Mouse (Mus musculus) lung, embryonic 15.5 days (tissue): ENCODE data around the gene Hnrnpll. TPM values are rescaled to one million over a fixed set of nuclear protein-coding genes. Genes with fewer than 3 reads are reported as not detected.

Source experiments
- ATAC-seq: fragments of 200-750 bp; cut with Nextera tagmentation; 2 replicates; pipeline ENCODE4 v1.8.0; 2017; ENCODE audit warnings: moderate number of reproducible peaks, borderline replicate concordance; ENCODE audit not compliant: low FRiP score, low TSS enrichment; ENCODE audit errors: extremely low read depth
- H3K27ac ChIP-seq: fragments of 300-500 bp; sonication (generic); 2 replicates; pipeline ENCODE4 v1.5.1; 2015; ENCODE audit warnings: moderate library complexity, mild to moderate bottlenecking, inconsistent platforms
- H3K27me3 ChIP-seq: fragments of 300-500 bp; sonication (generic); 2 replicates; pipeline ENCODE4 v1.6.1; 2015; ENCODE audit warnings: inconsistent platforms
- H3K36me3 ChIP-seq: fragments of 300-500 bp; sonication (generic); 2 replicates; pipeline ENCODE4 v1.6.1; 2015; ENCODE audit warnings: inconsistent platforms
- H3K4me1 ChIP-seq: fragments of 300-500 bp; sonication (generic); 2 replicates; pipeline ENCODE4 v1.6.1; 2015; ENCODE audit warnings: inconsistent platforms
- H3K4me2 ChIP-seq: fragments of 300-500 bp; sonication (generic); 2 replicates; pipeline ENCODE4 v1.6.1; 2015; ENCODE audit warnings: inconsistent platforms, mild to moderate bottlenecking, moderate library complexity
- H3K4me3 ChIP-seq: fragments of 300-500 bp; sonication (generic); 2 replicates; pipeline ENCODE4 v1.5.1; 2015; ENCODE audit warnings: mild to moderate bottlenecking, inconsistent platforms
- H3K9ac ChIP-seq: fragments of 300-500 bp; sonication (generic); 2 replicates; pipeline ENCODE4 v1.6.1; 2015; ENCODE audit warnings: inconsistent platforms
- H3K9me3 ChIP-seq: fragments of 300-500 bp; sonication (generic); 2 replicates; pipeline ENCODE4 v1.6.1; 2016; ENCODE audit warnings: inconsistent platforms
- WGBS: fragments of 180-500 bp; shearing (Covaris S2); methylation state at CpG from one replicate; pipeline ENCODE4 v1.1.7; 2015; 5-methylcytosine and 5-hydroxymethylcytosine counted together
- polyA plus RNA-seq: library from polyadenylated mRNA; unstranded; fragments of >200 nt; fragmentation: Nextera tagmentation; extraction: Ambion mirVana; gene quantifications from 2 replicates; pipeline ENCODE4 v1.2.1, GENCODE M21; 2015

Gene Hnrnpll
- polyA plus RNA-seq, 1 experiment from 2014 or later = 80.0 TPM

DNA sequence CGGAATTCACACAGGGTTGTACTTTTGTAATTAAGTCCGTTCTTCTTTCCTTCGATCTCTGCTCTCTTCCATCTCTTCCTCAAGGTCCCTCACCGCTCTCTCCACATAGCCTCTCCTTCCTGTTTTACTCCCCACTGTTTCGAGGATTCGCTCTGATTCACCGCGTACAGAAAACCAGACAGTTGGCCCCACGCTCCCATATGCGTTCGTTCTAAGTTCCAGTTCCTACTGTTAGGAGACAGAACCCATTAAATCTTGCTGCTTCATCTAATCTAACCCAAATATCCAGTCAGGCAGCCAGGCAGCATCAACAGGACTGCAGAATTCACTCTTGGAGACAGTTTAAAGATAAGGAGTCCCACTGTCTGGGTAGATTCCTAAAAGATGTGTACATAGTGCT, 24.5 kb upstream of the Hnrnpll start:
- ATAC-seq = no peak
- H3K36me3 ChIP-seq = no peaks in the 10 kb centered on the region
- no peak overlapping the region for H3K4me2 ChIP-seq
- H3K4me1 ChIP-seq = no peaks in the 10 kb centered on the region
- no peaks in the 10 kb centered on the region for H3K27me3 ChIP-seq
- WGBS = 75% methylated on average over 11 of the region's 11 CpGs
- no peak overlapping the region for H3K27ac ChIP-seq
- no peak overlapping the region for H3K4me3 ChIP-seq
- no peaks in the 10 kb centered on the region for H3K9me3 ChIP-seq
- no peak overlapping the region for H3K9ac ChIP-seq

DNA sequence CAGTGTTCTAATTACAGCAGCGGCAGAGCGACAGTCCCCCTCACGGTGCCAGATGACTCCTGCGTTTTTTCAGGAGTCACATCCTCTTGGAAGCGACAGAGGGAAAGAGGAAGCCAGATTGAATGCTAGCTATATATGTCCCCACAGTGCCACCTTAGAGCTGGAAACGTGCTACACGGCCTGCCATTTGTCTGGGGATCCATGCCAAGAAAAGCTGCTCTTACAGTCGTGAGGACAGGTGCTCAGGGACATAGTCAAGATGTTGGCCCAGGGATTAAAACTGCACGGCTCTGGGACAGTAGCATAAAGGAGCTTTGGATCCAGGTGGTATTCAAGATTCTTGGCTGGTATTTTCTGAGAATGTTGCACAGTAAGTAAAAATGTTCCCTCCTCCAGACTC, 22.3 kb upstream of the Hnrnpll start:
- Histone ChIP-seq H3K27me3 (no peaks in the 10 kb centered on the region), H3K4me2 (no peak overlapping the region), H3K4me3 (no peak overlapping the region), H3K9me3 (no peaks in the 10 kb centered on the region), H3K4me1 (no peaks in the 10 kb centered on the region), H3K36me3 (no peaks in the 10 kb centered on the region), H3K9ac (no peak overlapping the region), H3K27ac (no peak overlapping the region)
- 54% methylated on average over 9 of the region's 9 CpGs for WGBS
- ATAC-seq = no peak

DNA sequence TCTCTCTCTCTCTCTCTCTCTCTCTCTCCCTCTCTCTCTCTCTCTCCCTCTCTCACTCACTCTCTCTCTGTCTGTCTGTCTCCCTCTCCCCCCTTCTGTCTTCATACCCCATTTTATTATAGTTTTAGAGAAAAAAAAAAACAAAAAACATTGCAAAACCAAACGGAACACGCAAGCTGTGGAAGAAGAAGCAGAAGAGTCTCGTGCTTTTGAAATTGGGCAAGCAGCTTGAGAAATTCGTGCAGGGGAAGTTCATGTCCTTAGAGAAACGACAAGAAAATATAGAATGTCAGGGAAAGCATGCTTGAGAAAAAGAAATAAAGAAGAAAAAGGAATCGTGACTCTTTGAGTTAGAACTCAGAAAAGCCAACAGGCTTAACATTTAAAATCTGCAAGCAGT, 21.1 kb upstream of the Hnrnpll start:
- Histone ChIP-seq H3K9me3 (no peaks in the 10 kb centered on the region), H3K4me1 (no peaks in the 10 kb centered on the region), H3K27me3 (no peaks in the 10 kb centered on the region), H3K9ac (no peak overlapping the region), H3K36me3 (no peaks in the 10 kb centered on the region), H3K4me3 (no peak overlapping the region), H3K27ac (no peak overlapping the region), H3K4me2 (no peak overlapping the region)
- no peak for ATAC-seq
- WGBS = 60% methylated on average over 6 of the region's 6 CpGs

DNA sequence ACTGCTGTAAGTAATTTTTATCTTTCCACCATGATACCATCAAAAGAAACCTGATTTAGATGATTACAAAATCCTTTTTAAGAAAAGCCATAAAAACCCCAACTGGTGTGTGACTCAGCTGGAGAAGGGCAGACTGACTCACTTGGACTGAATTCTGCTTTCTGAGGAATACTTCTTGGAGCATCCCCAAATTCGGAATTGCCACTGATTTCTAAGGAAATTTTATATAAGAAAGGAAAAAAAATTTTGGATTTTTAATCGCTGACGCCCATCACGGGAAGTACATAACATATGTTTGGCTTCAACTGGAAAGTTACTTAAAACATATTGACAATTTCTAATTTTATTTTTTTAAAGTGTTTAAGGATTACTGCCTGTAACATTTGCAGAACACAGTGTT, 16.6 kb upstream of the Hnrnpll start:
- H3K4me1 ChIP-seq = peaks cover 2% of the 10 kb centered on the region; the same call in 1 of the 2 replicates
- no peak overlapping the region for H3K4me3 ChIP-seq
- no peaks in the 10 kb centered on the region for H3K36me3 ChIP-seq
- ATAC-seq = no peak
- no peaks in the 10 kb centered on the region for H3K27me3 ChIP-seq
- WGBS = 81% methylated on average over 4 of the region's 4 CpGs
- no peak overlapping the region for H3K4me2 ChIP-seq
- no peak overlapping the region for H3K9ac ChIP-seq
- no peaks in the 10 kb centered on the region for H3K9me3 ChIP-seq
- H3K27ac ChIP-seq = no peak overlapping the region

DNA sequence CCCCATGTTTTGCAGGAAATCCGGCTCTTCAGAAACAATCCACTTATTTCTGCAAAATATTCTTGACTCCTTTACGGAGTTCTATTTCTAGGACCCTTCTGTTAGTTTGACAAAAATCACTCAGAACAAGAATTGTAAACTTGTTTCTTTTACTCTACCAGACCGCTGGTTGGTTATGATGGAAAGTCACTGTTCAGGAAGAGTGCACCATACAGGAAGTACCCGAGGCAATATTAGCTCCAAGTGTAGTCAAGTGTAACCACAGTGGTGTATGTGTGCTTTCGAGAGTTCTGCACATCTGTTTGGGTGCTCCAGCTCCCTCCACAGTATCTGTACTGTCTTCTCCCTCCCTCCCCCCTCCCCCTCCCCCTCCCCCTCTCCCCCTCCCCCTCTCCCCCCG, 5.1 kb upstream of the Hnrnpll start:
- H3K9me3 ChIP-seq = no peaks in the 10 kb centered on the region
- H3K4me2 ChIP-seq = no peak overlapping the region
- no peak for ATAC-seq
- H3K36me3 ChIP-seq = no peaks in the 10 kb centered on the region
- WGBS = 78% methylated on average over 5 of the region's 6 CpGs
- H3K4me3 ChIP-seq = no peak overlapping the region
- H3K27ac ChIP-seq = no peak overlapping the region
- H3K9ac ChIP-seq = no peak overlapping the region
- peaks cover 3% of the 10 kb centered on the region; the same call in 1 of the 2 replicates for H3K4me1 ChIP-seq
- H3K27me3 ChIP-seq = no peaks in the 10 kb centered on the region

DNA sequence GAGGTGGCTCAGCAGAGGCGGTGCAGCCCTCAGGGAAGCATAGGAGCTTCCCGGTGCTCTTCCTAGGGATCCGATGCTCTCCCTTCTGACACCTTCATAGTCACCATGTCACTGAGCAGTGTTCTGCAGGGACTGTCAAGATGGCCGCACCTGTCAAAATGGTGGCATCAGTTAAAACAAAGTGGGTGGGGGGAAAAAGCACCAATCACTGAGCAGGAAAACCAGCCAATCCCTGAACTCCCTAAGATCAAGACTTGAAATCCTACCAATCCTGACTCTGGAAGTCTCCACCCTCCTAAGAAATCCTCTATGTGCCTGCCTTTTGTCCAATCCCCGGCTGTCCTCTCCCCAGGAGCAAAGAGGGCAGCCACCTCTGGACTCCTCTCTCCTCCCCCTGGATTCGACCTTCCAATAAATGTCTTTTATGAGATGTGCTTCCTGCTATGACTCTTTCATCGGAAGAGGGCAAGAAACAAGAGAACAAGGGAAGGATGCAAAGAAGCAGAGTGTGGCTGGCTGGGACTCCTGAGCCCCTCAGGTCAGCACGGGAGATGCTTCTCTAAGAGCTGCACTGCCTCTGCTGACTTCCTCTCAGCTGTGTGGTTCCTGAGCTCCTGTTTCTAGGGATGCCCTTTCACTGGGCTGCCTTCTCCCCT, 1.8 kb upstream of the Hnrnpll start:
- H3K36me3 ChIP-seq = no peaks in the 10 kb centered on the region
- no peak overlapping the region for H3K9ac ChIP-seq
- no peaks in the 10 kb centered on the region for H3K9me3 ChIP-seq
- peaks cover 11% of the 10 kb centered on the region for H3K4me1 ChIP-seq
- H3K4me2 ChIP-seq = peak overlapping the region; percentile 78; the same call in 1 of the 2 replicates
- 71% methylated on average over 8 of the region's 8 CpGs for WGBS
- no peaks in the 10 kb centered on the region for H3K27me3 ChIP-seq
- H3K27ac ChIP-seq = no peak overlapping the region
- no peak overlapping the region for H3K4me3 ChIP-seq
- no peak for ATAC-seq

DNA sequence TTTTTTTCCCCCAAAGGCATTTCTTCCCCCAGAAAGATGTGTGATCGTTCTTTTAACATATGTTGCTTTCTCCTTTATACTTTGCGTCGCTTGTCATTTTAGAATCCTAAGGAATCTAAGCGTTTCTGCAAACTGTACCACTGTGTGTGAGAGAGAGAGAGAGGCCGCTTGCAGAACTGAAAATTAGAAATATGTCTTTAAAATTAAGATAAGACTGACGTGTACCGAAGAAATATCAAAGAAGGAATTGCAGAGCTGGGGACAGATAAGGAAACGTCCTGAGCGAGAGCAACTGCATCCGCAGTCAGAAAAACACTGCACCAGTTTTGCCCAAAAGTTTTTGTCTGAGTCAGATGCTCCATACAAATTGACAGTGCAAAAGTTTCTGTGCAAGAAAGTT, 1.3 kb upstream of the Hnrnpll start:
- Histone ChIP-seq H3K36me3 (no peaks in the 10 kb centered on the region), H3K4me2 (peak overlapping the region; percentile 78), H3K4me1 (peaks cover 14% of the 10 kb centered on the region), H3K27me3 (no peaks in the 10 kb centered on the region), H3K9ac (no peak overlapping the region), H3K4me3 (0 out of 2 replicates have a peak overlapping the region, but pooled peaks have one; percentile 94), H3K27ac (no peak overlapping the region), H3K9me3 (no peaks in the 10 kb centered on the region)
- no peak for ATAC-seq
- 57% methylated on average over 10 of the region's 10 CpGs for WGBS

DNA sequence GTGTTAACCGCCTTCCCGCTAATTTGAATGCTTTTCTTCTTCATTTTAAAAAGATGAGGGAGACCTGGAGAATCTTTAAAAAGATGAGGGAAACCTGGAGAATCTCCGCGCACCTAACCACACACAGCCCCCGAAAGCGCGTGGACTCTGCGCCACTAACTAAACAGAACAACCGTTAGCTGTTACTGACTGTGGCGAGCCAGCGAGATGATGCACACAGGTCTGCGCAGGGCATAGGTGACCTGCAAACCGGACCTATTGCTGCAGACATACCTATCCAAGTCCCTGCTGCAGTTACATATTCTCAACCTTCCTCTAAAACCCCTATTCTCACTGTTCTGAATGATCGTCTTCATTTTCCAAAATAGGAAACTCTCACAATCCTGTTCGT, 481 bp upstream of the Hnrnpll start:
- Histone ChIP-seq H3K27ac (peak overlapping the region; percentile 100), H3K27me3 (no peaks in the 10 kb centered on the region), H3K4me2 (peak overlapping the region; percentile 78), H3K9me3 (no peaks in the 10 kb centered on the region), H3K4me1 (peaks cover 21% of the 10 kb centered on the region), H3K4me3 (peak overlapping the region; percentile 94), H3K36me3 (no peaks in the 10 kb centered on the region), H3K9ac (peak overlapping the region; percentile 72)
- ATAC-seq = no peak
- under 1% methylated on average over 15 of the region's 15 CpGs for WGBS

DNA sequence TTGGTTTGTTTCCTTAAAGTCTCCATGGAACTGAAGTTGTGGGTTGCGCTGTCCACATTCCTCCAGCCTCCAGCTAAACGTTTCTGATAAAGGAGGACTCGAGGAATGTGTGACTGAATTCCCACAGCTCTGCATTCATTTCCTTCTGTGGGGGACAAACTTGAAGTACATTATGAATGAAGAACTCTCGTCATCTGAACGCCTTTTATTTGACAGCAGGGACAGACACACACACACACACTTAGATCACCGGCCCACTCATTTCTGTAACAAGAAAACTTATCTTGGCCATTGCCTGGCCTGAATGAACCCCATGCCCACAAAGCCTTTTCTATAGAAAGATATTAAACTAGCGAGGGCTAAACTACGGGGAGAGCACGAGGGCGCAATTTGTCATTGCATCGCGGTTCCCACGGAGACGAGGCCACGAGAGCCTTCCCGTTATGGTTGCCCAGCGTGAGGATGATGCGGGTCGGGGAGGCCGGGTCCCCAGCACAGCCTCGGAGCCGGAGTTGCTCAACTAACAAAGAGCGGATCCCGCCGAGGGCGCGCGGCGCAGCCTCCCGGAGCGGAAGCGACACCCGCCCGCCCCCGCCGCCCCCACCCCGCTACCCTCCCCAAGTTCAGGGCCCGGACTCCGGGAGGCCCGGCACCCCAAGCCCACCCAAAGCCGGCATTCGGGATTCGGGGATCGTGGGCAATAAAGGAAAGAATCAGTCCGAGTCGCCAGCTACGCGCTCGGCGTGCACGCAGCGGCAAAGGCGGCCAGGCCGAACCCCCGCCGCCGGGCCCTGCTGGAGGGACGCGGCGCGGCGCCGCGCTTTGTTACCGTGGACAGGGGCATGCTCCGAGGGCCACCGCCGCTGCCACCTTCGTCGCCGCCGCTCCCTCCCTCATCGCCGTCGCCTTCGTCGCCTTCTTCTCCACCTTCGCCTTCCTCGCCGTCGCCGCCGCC, 1.0 kb downstream of the Hnrnpll start:
- peak overlapping the region; percentile 79 for H3K4me2 ChIP-seq
- no peaks in the 10 kb centered on the region for H3K36me3 ChIP-seq
- under 1% methylated on average over 67 of the region's 83 CpGs for WGBS
- peaks cover 27% of the 10 kb centered on the region for H3K4me1 ChIP-seq
- 0 out of 2 replicates have a peak, but pooled peaks have one; percentile 9 for ATAC-seq
- peak overlapping the region; percentile 100 for H3K27ac ChIP-seq
- peak overlapping the region; percentile 94 for H3K4me3 ChIP-seq
- peak overlapping the region; percentile 98 for H3K9ac ChIP-seq
- H3K9me3 ChIP-seq = no peaks in the 10 kb centered on the region
- no peaks in the 10 kb centered on the region for H3K27me3 ChIP-seq

DNA sequence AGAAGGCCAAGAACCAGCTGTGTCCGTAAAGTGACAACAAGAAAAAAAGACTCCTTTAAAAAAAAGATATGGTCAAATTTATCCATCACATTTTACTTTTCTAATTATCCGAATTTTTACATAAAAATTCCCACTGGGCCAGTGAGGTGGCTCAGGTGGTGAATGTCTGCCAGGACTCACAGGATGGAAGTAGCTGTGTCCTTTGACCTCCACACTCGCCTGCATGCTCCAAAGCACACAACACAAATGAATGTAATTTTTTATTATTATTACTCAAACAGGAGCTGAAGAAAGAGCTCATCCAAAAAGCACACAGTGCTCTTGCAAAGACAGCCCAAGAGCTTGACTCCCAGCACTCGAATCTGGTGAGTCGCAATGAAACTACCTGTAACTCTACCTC, 2.0 kb downstream of the Hnrnpll start:
- H3K9ac ChIP-seq = peak overlapping the region; percentile 98
- H3K27me3 ChIP-seq = no peaks in the 10 kb centered on the region
- peak overlapping the region; percentile 100 for H3K27ac ChIP-seq
- WGBS = 5% methylated on average over 5 of the region's 5 CpGs
- no peaks in the 10 kb centered on the region for H3K9me3 ChIP-seq
- peaks cover 27% of the 10 kb centered on the region for H3K4me1 ChIP-seq
- H3K36me3 ChIP-seq = no peaks in the 10 kb centered on the region
- no peak for ATAC-seq
- peak overlapping the region; percentile 94 for H3K4me3 ChIP-seq
- H3K4me2 ChIP-seq = peak overlapping the region; percentile 79

DNA sequence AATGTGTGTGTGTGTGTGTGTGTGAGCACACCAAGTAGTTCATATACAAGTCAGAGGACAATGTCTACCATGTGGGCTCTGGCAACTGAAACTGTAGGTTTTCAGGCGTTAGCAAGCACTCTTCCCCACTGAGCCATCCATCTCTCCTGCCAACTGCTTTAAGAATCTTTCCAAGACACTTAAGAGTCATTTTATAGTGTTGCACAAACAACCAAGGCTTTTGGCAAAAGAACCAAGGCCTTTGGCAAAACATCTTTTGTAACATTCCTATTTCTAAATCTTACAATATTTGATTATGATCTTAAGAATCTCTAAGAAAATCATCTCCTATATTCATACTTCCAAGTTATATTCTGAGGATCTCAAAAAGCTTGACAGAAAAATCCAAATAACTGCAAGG, 2.4 kb downstream of the Hnrnpll start:
- H3K9ac ChIP-seq = peak overlapping the region; percentile 98; the same call in 1 of the 2 replicates
- H3K36me3 ChIP-seq = no peaks in the 10 kb centered on the region
- peaks cover 27% of the 10 kb centered on the region for H3K4me1 ChIP-seq
- H3K27ac ChIP-seq = peak overlapping the region; percentile 100
- peak overlapping the region; percentile 79 for H3K4me2 ChIP-seq
- ATAC-seq = no peak
- H3K4me3 ChIP-seq = peak overlapping the region; percentile 94
- no peaks in the 10 kb centered on the region for H3K9me3 ChIP-seq
- 7% methylated on average over 1 of the region's 1 CpGs for WGBS
- H3K27me3 ChIP-seq = no peaks in the 10 kb centered on the region

DNA sequence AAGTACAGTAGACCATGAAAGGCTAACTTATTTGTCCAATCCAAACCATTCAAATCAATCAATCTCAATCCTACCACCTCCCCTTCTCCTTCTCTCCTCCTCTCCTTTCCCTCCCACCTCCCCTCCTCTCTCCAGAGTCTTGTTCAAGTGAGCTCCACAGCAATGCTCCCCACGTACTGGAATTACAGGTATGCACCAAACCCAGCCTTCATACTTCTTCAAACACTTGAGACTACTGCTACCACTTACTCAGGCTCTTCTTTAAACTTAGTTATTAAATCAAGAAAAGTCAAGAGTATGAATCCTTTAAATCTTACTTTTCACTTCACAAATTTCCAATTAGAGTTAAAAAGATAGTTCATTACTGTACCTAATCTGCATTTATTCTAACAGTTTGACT, 3.6 kb downstream of the Hnrnpll start:
- 0 out of 2 replicates have a peak overlapping the region, but pooled peaks have one; percentile 32 for H3K27ac ChIP-seq

More for the DNA sequence above, 3.6 kb downstream of the Hnrnpll start:
- no peak for ATAC-seq
- H3K9ac ChIP-seq = no peak overlapping the region
- peaks cover 27% of the 10 kb centered on the region for H3K4me1 ChIP-seq
- H3K36me3 ChIP-seq = no peaks in the 10 kb centered on the region
- no peaks in the 10 kb centered on the region for H3K9me3 ChIP-seq
- peak overlapping the region; percentile 34 for H3K4me2 ChIP-seq
- WGBS = 36% methylated on average over 1 of the region's 1 CpGs
- H3K4me3 ChIP-seq = no peak overlapping the region
- no peaks in the 10 kb centered on the region for H3K27me3 ChIP-seq
